Mouse (Mus musculus): ENCODE data around the gene Calcr. TPM values are rescaled to one million over a fixed set of nuclear protein-coding genes. Genes with fewer than 3 reads are reported as not detected.
"Not testable (repeated sequence)": the region's sequence is repeated elsewhere in the genome, so short reads cannot be mapped to it uniquely, and the experiment has no call there.

Gene Calcr
- 5.6 and 8.2 TPM in 2 replicates for polyA plus RNA-seq (2012; rRNA removed)

DNA sequence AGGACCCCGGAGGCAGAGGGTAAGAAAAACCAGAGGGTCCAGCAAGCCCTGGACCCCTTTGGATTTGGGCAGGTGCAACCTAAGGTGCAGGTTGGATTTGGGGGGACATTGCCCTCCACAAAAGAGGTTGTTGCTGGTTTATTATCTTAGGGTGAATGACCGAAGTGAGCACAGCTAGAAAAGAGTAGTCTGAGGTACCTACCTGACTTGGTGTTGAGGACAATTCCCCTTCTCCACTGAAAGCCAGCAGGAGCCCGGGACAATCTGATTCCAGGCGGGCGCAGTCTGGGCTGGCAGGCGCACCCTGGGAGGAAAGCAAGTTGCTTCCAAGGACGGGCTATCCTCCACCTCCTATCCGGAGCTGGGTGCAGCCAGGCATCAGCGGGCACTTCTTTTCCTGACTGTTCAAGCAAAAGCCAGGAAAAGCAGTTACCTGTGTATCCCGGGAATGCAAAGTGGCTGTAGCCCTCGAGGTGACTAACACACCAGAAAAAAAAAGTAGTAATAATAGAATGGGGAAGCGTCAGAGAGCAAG lies at the start of gene Calcr:
TSS of gene Calcr (minus strand) at position 485 of the 535 bp plus-strand sequence.
- DNase-seq (ENCODE audit: low read depth): peak; percentile 4
- TF ChIP-seq CTCF (IDR thresholded peaks at IDR 0.05; ENCODE audit: borderline replicate concordance, extremely low read depth, insufficient read depth, insufficient read length): no peak
- no peak for TF ChIP-seq POLR2A (IDR thresholded peaks at IDR 0.05; ENCODE audit: borderline replicate concordance, extremely low read depth, insufficient read depth, insufficient read length, poor library complexity, severe bottlenecking)

DNA sequence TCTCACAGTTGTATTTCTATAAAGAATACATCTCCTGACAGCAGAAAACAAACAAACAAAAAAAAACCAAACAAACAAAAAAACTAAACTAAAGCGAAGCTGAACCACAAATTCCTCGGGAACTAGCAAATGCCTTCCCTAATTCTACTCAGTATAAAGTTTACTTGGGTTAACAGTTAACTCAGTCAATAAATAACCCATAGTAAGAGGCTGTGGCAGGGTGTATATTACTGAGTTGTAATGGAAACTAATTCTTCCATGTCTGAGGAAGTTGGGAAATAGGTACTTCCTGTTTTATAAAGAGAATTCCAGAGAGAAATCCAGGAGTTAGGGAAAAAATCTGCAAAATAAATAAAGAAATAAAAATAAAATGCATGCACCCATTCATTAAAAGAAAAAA lies 3.0 kb upstream of the Calcr start:
- no peak for TF ChIP-seq POLR2A (IDR thresholded peaks at IDR 0.05; ENCODE audit: borderline replicate concordance, extremely low read depth, insufficient read depth, insufficient read length, poor library complexity, severe bottlenecking)
- TF ChIP-seq CTCF (IDR thresholded peaks at IDR 0.05; ENCODE audit: borderline replicate concordance, extremely low read depth, insufficient read depth, insufficient read length): no peak
- no peak for DNase-seq (ENCODE audit: low read depth)

DNA sequence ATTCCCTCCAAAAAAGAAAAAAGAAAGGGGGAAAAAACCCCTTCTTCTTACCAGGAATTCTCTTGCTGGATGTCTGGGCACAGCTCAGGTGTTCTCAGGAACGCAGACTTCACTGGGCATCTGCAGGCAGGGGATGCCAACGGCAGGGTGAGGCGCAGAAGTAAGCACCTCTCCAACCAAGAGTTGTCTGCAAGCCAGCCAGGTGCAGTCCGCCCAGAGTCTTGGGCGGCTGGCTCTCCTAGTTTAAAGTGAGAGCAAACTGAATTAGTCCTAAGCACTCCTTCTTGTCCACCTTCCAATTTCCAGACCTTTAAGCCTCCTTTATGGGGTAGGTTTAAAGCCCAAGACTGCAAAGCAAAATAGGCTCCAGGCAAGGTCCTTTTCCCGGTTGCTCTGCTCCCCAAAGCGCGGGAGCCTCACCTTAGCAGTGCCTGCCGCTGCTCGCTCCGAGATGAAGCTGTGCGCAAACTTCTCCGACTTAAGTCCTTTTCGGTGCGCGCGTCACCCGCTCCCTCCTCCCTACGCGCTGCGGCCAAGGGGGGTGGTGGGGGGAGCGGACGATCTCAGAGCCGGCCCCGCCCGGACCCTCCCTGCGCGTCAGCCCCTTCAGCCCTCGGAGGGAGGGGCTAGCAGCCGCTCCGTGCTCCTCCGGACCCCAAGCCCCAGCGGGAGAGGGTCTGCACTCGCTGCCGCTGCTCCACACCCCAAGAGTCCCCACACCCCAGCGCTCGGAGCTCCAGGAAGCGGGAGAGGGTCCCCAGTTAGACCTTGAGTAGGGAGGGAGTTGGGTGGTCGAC lies 1.1 kb downstream of the Calcr start:
- TF ChIP-seq POLR2A (IDR thresholded peaks at IDR 0.05; ENCODE audit: borderline replicate concordance, extremely low read depth, insufficient read depth, insufficient read length, poor library complexity, severe bottlenecking) (no peak), CTCF (IDR thresholded peaks at IDR 0.05; ENCODE audit: borderline replicate concordance, extremely low read depth, insufficient read depth, insufficient read length) (no peak)
- DNase-seq (ENCODE audit: low read depth): peak; percentile 66

DNA sequence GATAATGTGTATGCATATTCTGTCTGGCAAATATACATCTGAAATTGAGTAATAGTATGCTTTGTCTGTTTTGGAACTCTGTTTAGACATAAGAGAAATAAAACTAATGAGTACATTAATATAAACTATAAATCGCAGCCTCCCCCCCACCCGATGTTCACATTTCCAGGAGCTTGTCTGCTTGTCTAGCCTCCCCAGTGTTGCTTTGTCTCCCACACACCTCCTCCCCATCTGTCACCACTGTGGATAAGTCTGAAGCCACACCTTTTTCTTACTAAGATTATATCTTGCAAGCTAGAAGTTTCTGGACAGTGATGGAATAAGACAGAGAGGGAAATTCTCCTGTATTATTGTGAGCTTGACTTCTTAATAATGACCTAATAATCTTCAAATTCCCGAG lies 12.9 kb downstream of the Calcr start:
- no peak for DNase-seq (ENCODE audit: low read depth)

DNA sequence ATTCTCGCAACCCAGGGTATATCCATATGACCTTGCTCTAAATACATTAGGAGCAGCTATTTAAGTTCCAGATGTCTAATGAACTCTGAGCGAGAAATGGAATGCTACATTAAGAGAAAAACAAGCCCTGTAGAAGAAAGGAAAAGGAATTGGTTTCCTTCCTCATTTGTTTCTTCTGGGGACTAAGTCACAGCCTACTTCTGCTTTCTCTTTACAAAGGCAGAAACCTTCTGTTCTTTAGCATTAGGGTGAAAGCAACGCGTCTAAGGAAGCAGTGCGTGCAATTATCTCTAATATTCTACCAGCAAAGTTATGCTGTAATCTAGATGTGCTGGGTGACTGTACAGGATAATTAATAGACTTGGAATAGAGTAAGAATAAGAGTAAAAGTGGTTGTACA lies 14.9 kb downstream of the Calcr start:
- TF ChIP-seq POLR2A (IDR thresholded peaks at IDR 0.05; ENCODE audit: borderline replicate concordance, extremely low read depth, insufficient read depth, insufficient read length, poor library complexity, severe bottlenecking) (no peak), CTCF (IDR thresholded peaks at IDR 0.05; ENCODE audit: borderline replicate concordance, extremely low read depth, insufficient read depth, insufficient read length) (no peak)
- no peak for DNase-seq (ENCODE audit: low read depth)

More for the DNA sequence above, 12.9 kb downstream of the Calcr start:
- TF ChIP-seq CTCF (IDR thresholded peaks at IDR 0.05; ENCODE audit: borderline replicate concordance, extremely low read depth, insufficient read depth, insufficient read length): no peak
- no peak for TF ChIP-seq POLR2A (IDR thresholded peaks at IDR 0.05; ENCODE audit: borderline replicate concordance, extremely low read depth, insufficient read depth, insufficient read length, poor library complexity, severe bottlenecking)

DNA sequence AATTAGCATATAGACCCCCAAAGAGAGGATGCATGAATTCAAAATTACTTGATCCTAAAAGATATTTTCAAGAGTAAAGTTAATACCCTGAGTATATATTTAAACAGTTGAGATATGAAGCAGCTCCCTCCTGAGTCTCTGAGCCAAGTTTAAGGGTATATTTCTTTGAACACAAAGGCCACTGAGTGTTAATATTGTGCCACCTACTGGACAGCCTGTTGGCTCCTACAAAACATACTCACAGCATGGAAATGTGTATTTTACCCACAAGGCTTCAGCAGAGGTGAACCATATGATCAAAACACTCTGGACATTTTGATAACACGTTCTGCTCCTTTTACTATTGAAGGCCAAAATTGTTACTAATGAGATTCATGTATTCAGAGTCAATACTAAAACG lies 19.0 kb downstream of the Calcr start:
- TF ChIP-seq CTCF (IDR thresholded peaks at IDR 0.05; ENCODE audit: borderline replicate concordance, extremely low read depth, insufficient read depth, insufficient read length) (peak; percentile 40; the same call in 1 of the 2 replicates), POLR2A (IDR thresholded peaks at IDR 0.05; ENCODE audit: borderline replicate concordance, extremely low read depth, insufficient read depth, insufficient read length, poor library complexity, severe bottlenecking) (no peak)
- peak; percentile 50 for DNase-seq (ENCODE audit: low read depth)

DNA sequence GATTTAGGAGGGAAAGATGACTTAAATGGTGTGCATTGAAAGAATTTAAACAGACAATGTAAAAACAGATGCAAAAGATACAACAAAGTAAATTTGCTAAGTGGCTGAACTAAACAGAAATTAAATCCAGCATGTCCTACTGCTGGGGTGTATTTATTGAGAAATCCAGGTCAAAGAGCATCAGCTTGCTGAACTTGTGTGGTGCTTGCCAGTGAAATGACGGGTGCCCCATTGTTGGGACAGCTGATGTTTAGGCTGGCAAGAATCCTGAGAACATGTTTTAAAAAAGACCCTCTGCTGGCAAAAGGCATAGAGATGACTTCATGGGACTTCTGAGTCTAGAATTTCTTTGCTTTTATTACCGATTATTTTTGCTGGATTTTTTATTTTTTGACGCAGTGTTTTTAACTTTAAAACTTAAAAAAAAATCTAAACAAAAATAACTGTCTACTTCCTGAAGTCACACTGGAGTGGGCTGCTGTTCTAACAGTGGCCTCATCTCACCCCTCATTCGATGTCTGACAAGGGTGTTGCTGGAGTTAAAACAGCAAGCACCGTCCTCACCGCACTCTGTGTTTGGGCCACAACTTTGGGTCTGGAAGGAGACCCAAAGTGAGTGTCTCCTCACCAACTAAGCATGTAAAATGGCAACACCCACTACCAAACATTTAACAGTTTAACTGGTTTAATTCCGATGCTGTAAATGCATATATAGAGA lies 22.4 kb downstream of the Calcr start:
- peak; percentile 38 for DNase-seq (ENCODE audit: low read depth)
- TF ChIP-seq CTCF (IDR thresholded peaks at IDR 0.05; ENCODE audit: borderline replicate concordance, extremely low read depth, insufficient read depth, insufficient read length) (no peak), POLR2A (IDR thresholded peaks at IDR 0.05; ENCODE audit: borderline replicate concordance, extremely low read depth, insufficient read depth, insufficient read length, poor library complexity, severe bottlenecking) (no peak)

DNA sequence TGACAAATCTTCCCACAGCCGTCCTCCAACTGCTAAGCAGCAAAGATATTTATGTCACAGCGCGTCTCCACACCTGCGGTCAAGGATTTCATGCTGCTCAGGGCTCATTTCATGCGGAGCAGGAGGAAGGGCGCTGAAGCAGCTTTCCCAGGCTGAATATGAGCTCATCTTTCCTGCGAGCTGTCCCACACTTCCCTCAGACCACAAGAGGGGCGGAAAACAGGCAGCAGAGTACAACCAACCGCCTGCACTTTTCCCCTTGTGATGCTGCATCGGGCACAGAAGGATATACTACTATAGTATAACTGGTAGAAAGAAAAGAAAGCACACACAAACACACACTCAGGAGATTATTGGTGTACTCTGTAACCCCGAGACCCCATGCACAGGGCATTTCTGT lies 23.2 kb downstream of the Calcr start:
- DNase-seq (ENCODE audit: low read depth): peak; percentile 16

DNA sequence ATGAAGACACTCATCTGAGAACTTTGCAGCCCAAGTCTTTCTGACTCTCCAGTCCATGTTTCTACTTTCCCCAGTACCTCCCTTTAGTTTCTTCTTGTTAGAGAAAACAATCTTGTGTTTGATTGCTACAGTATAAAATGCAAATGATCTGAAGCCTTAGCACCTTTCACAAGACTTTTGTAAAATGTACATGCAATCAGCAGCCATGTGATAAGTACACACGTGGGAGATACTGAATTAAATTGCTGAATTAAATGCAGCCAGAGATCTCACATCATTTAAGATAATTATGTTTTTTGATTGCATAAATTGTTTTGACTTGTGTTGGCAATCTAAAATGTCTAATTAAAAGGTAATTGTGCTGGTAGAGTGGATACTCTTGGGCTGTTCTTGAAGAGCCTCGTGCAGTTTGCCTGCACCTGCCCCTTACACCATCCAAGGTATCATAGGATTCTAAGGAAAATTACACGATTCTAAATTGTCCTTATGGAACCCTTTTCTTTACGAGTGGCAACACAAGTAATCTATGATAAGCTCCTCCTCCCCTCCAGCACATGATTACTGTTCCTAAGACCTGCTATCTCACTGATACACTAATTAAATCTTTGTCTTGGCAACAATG lies 34.2 kb downstream of the Calcr start:
- peak; percentile 50 for DNase-seq (ENCODE audit: low read depth)
- TF ChIP-seq POLR2A (IDR thresholded peaks at IDR 0.05; ENCODE audit: borderline replicate concordance, extremely low read depth, insufficient read depth, insufficient read length, poor library complexity, severe bottlenecking) (no peak), CTCF (IDR thresholded peaks at IDR 0.05; ENCODE audit: borderline replicate concordance, extremely low read depth, insufficient read depth, insufficient read length) (no peak)

More for the DNA sequence above, 23.2 kb downstream of the Calcr start:
- TF ChIP-seq POLR2A (IDR thresholded peaks at IDR 0.05; ENCODE audit: borderline replicate concordance, extremely low read depth, insufficient read depth, insufficient read length, poor library complexity, severe bottlenecking) (no peak), CTCF (IDR thresholded peaks at IDR 0.05; ENCODE audit: borderline replicate concordance, extremely low read depth, insufficient read depth, insufficient read length) (no peak)

DNA sequence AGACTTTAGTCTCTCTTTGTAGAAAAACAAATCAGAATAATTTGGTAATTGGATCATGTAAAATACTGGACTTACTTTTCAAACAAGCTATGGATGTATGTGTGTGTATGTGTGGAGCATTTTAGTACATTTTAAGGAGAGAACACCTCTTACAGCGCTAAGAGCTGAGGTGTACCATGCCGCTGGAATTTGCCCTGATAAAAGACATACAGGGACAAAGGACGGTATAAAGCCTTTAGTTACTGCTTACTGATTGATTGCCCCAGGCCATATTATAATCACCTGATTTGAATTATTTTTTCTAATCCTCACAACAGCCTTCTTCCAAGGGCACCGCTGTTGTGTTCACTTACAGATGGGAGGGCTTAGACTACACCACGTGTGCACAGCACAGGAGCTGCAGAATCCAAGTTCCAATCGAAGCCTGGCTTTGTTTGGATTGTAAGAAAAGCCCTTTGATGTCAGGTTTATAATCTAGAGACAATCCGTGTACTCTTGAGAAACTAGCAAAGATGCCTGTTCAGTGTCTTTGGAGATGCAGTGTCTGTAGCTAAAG lies 76.3 kb downstream of the Calcr start:
- DNase-seq (ENCODE audit: low read depth): peak; percentile 36
- TF ChIP-seq POLR2A (IDR thresholded peaks at IDR 0.05; ENCODE audit: borderline replicate concordance, extremely low read depth, insufficient read depth, insufficient read length, poor library complexity, severe bottlenecking) (no peak), CTCF (IDR thresholded peaks at IDR 0.05; ENCODE audit: borderline replicate concordance, extremely low read depth, insufficient read depth, insufficient read length) (no peak)

DNA sequence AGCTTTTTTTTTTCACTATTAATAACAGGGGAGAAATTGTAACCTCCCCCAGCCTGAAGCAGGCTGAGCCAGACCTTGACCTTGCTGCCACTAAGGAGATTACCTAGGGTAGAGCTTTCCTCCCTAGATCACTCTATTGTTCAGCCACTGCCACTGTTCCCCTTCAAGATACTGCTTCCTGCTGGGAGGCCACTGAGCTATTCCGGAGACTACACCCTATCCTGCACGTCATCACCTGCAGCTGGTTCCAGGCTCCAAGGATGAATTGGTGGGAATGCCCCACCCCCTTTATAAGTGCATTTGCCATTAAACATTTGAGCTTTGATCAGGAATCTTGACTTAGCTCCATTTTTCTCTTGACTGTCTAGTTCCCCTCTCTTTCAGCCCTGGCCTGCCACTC lies 86.2 kb downstream of the Calcr start:
- DNase-seq (ENCODE audit: low read depth): not testable (repeated sequence)
